Comparison of ENCODE assay signal across 8 mouse cellular contexts in the genomic region with DNA sequence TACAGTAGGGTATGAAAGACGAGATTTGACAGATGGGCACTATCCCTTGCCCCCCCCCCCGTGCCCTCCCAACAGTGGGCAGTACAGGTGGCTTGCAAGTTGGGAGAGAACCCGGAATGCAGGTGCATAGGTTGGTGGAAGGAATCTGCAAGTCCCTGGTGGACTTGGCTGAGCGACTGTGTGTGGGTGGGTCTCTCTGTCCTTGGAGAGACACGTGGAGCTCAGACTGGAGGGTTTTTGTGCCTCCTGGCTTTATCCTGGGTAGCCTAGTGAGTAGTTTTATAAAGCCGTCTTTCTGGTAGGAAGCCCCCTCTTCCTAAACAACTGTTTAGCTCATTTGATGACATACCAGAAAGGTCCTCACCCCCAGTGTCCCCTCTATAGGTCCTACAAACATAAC. TPM values are rescaled to one million over a fixed set of nuclear protein-coding genes. Genes with fewer than 3 reads are reported as not detected.
DNase-seq lines count a peak whose midpoint lies in the region; ATAC-seq and TF ChIP-seq lines count a peak whose summit lies in the region.

No protein-coding gene starts in this region.

- no peak for ATAC-seq in lung, postnatal 0 days
- ATAC-seq in hindbrain, embryonic 14.5 days (ENCODE audit: low FRiP score) = no peak
- ATAC-seq in midbrain, embryonic 16.5 days = peak; percentile 1; the same call in 1 of the 2 replicates

- no peak for TF ChIP-seq CTCF in lung, postnatal 0 days (IDR thresholded peaks at IDR 0.05)

- no peaks in the 10 kb centered on the region for H3K36me3 ChIP-seq in lung, postnatal 0 days (ENCODE audit: insufficient read depth, low read length)
- H3K36me3 ChIP-seq in hindbrain, embryonic 14.5 days (replicated peaks; ENCODE audit: control insufficient read depth, insufficient read depth) = peaks cover 4% of the 10 kb centered on the region; the same call in 1 of the 2 replicates
- no peaks in the 10 kb centered on the region for H3K36me3 ChIP-seq in midbrain, embryonic 16.5 days (ENCODE audit: control insufficient read depth, insufficient read depth, low read length)

- H3K4me2 ChIP-seq in lung, postnatal 0 days (replicated peaks; ENCODE audit: low read depth, low read length) = peak overlapping the region; percentile 92
- H3K4me2 ChIP-seq in hindbrain, embryonic 14.5 days (replicated peaks) = peak overlapping the region; percentile 78
- peak overlapping the region; percentile 72 for H3K4me2 ChIP-seq in midbrain, embryonic 16.5 days (ENCODE audit: low read length)

- H3K4me1 ChIP-seq in lung, postnatal 0 days (ENCODE audit: insufficient read depth, low read depth, low read length) = peaks cover 9% of the 10 kb centered on the region; the same call in 1 of the 2 replicates
- H3K4me1 ChIP-seq in hindbrain, embryonic 14.5 days (replicated peaks; ENCODE audit: control insufficient read depth, insufficient read depth, low read length) = peaks cover 25% of the 10 kb centered on the region
- H3K4me1 ChIP-seq in midbrain, embryonic 16.5 days (ENCODE audit: control insufficient read depth, insufficient read depth, low read length) = peaks cover 24% of the 10 kb centered on the region

- no peak overlapping the region for H3K27ac ChIP-seq in lung, postnatal 0 days (ENCODE audit: low read length)
- H3K27ac ChIP-seq in hindbrain, embryonic 14.5 days = no peak overlapping the region
- no peak overlapping the region; the same call in 1 of the 2 replicates for H3K27ac ChIP-seq in midbrain, embryonic 16.5 days (ENCODE audit: low read length)

- H3K9me3 ChIP-seq in lung, postnatal 0 days (ENCODE audit: low read length) = no peaks in the 10 kb centered on the region
- no peaks in the 10 kb centered on the region for H3K9me3 ChIP-seq in hindbrain, embryonic 14.5 days (ENCODE audit: control insufficient read depth, low read length)
- H3K9me3 ChIP-seq in midbrain, embryonic 16.5 days (replicated peaks; ENCODE audit: control insufficient read depth, low read length, poor library complexity, severe bottlenecking) = no peaks in the 10 kb centered on the region

- H3K4me3 ChIP-seq in lung, postnatal 0 days (ENCODE audit: low read depth, low read length) = peak overlapping the region; percentile 90
- peak overlapping the region; percentile 77 for H3K4me3 ChIP-seq in hindbrain, embryonic 14.5 days (replicated peaks; ENCODE audit: low read length)
- peak overlapping the region; percentile 55 for H3K4me3 ChIP-seq in midbrain, embryonic 16.5 days (ENCODE audit: low read depth, low read length)

- peak overlapping the region; percentile 90 for H3K9ac ChIP-seq in lung, postnatal 0 days (replicated peaks; ENCODE audit: low read depth)
- peak overlapping the region; percentile 85 for H3K9ac ChIP-seq in hindbrain, embryonic 14.5 days
- peak overlapping the region; percentile 70 for H3K9ac ChIP-seq in midbrain, embryonic 16.5 days (ENCODE audit: low read depth, low read length)

- 24% methylated on average over 6 of the region's 6 CpGs for WGBS in lung, postnatal 0 days
- 25% methylated on average over 6 of the region's 6 CpGs for WGBS in hindbrain, embryonic 14.5 days
- 15% methylated on average over 6 of the region's 6 CpGs for WGBS in midbrain, embryonic 16.5 days

- peak; percentile 43 for DNase-seq in cerebellum, adult 11-12 months
- no peak for DNase-seq in cerebellum, adult 11 months
- no peak for DNase-seq in lung, postnatal 0 days (ENCODE audit: low spot score)
- no peak for DNase-seq in lung, postnatal 10 days
- no peak for DNase-seq in hindbrain, embryonic 14.5 days (ENCODE audit: low spot score)
- no peak for DNase-seq in Muller cell, postnatal 12 days (ENCODE audit: inconsistent ontology term)
- no peak for DNase-seq in thymus, postnatal 0 days (ENCODE audit: low spot score)

- no peaks in the 10 kb centered on the region for H3K27me3 ChIP-seq in lung, postnatal 0 days (replicated peaks; ENCODE audit: insufficient read depth, low read length)
- no peaks in the 10 kb centered on the region for H3K27me3 ChIP-seq in hindbrain, embryonic 14.5 days (ENCODE audit: control insufficient read depth, insufficient read depth, low read length)
- no peaks in the 10 kb centered on the region for H3K27me3 ChIP-seq in midbrain, embryonic 16.5 days (ENCODE audit: control insufficient read depth, insufficient read depth, low read depth, low read length)

- no peak for TF ChIP-seq EP300 in lung, postnatal 0 days (IDR thresholded peaks at IDR 0.05)

RNA-seq across cellular contexts. Expression of gene Prkce, which starts 1.5 kb away (rescaled TPM):
- polyA plus RNA-seq in lung, postnatal 0 days (2015; fragmentation: Nextera tagmentation; extraction: Ambion mirVana) = 10.6 and 10.9 TPM in 2 replicates
- 38.7 and 43.5 TPM in 2 replicates for polyA plus RNA-seq in hindbrain, embryonic 14.5 days (2014; fragmentation: Nextera tagmentation; extraction: Ambion mirVana)
- polyA plus RNA-seq in midbrain, embryonic 16.5 days (2015; fragmentation: Nextera tagmentation; extraction: Ambion mirVana) = 34.8 and 41.5 TPM in 2 replicates
- 1.2 and 1.6 TPM in 2 replicates for polyA plus RNA-seq in thymus, postnatal 0 days (2015; fragmentation: Nextera tagmentation; extraction: Ambion mirVana)

RNA-seq across cellular contexts. Expression of gene Srbd1, which starts 24.1 kb away (rescaled TPM):
- polyA plus RNA-seq in lung, postnatal 0 days (2015; fragmentation: Nextera tagmentation; extraction: Ambion mirVana) = 4.0 and 6.4 TPM in 2 replicates
- 7.6 and 10.4 TPM in 2 replicates for polyA plus RNA-seq in hindbrain, embryonic 14.5 days (2014; fragmentation: Nextera tagmentation; extraction: Ambion mirVana)
- polyA plus RNA-seq in midbrain, embryonic 16.5 days (2015; fragmentation: Nextera tagmentation; extraction: Ambion mirVana) = 15.5 and 15.7 TPM in 2 replicates
- polyA plus RNA-seq in thymus, postnatal 0 days (2015; fragmentation: Nextera tagmentation; extraction: Ambion mirVana) = 12.1 and 15.2 TPM in 2 replicates
